Mouse (Mus musculus) heart, postnatal 0 days (tissue): Measurements from ENCODE around the gene Hic2. TPM values are rescaled to one million over a fixed set of nuclear protein-coding genes. Genes with fewer than 3 reads are reported as not detected.

Experiments
- ATAC-seq: fragments of 200-750 bp; cut with Nextera tagmentation; 2 replicates; pipeline ENCODE4 v1.8.0; 2017; ENCODE audit warnings: low read depth, moderate number of reproducible peaks, moderate library complexity; ENCODE audit not compliant: insufficient read depth
- DNase-seq: peaks from one replicate; pipeline ENCODE4 v3.0.0-alpha.2; 2016; ENCODE audit warnings: low spot score
- H3K27ac ChIP-seq: fragments of 300-500 bp; sonication (generic); 2 replicates; pipeline ENCODE4 v1.5.1; 2014; ENCODE audit warnings: low read depth, mild to moderate bottlenecking
- H3K27me3 ChIP-seq: fragments of 300-500 bp; sonication (generic); 2 replicates; pipeline ENCODE4 v1.6.1; 2014; ENCODE audit warnings: low read length, mixed read lengths; ENCODE audit not compliant: control insufficient read depth, insufficient read depth
- H3K36me3 ChIP-seq: fragments of 300-500 bp; sonication (generic); replicated peaks from 2 replicates; pipeline ENCODE4 v1.6.1; 2014; ENCODE audit warnings: low read length, mixed read lengths; ENCODE audit not compliant: control insufficient read depth, insufficient read depth
- H3K4me1 ChIP-seq: fragments of 300-500 bp; sonication (generic); 2 replicates; pipeline ENCODE4 v1.6.1; 2014; ENCODE audit warnings: antibody characterized with exemption; ENCODE audit not compliant: control insufficient read depth, insufficient read depth
- H3K4me2 ChIP-seq: fragments of 300-500 bp; sonication (generic); 2 replicates; pipeline ENCODE4 v1.6.1; 2014; ENCODE audit warnings: low read depth, mild to moderate bottlenecking, low read length, moderate library complexity
- H3K4me3 ChIP-seq: fragments of 300-500 bp; sonication (generic); 2 replicates; pipeline ENCODE4 v1.5.1; 2014; ENCODE audit warnings: low read depth, low read length
- H3K9ac ChIP-seq: fragments of 300-500 bp; sonication (generic); replicated peaks from 2 replicates; pipeline ENCODE4 v1.6.1; 2014; ENCODE audit warnings: low read depth, low read length, mixed read lengths
- H3K9me3 ChIP-seq: fragments of 300-500 bp; sonication (generic); replicated peaks from 2 replicates; pipeline ENCODE4 v1.6.1; 2016; ENCODE audit warnings: low read length; ENCODE audit not compliant: control insufficient read depth
- CTCF ChIP-seq: IDR thresholded peaks from 2 replicates; pipeline ENCODE4 v1.5.1; 2016; ENCODE audit warnings: antibody characterized with exemption, control low read depth, low read depth
- EP300 ChIP-seq: IDR thresholded peaks from 2 replicates; pipeline ENCODE4 v1.6.1; 2016; ENCODE audit warnings: antibody characterized with exemption, low read depth
- WGBS: fragments of 180-500 bp; shearing (Covaris S2); extraction: QIAGEN DNeasy Blood & Tissue Kit; methylation state at CpG from one replicate; pipeline ENCODE4 v1.1.7; 2014; 5-methylcytosine and 5-hydroxymethylcytosine counted together
- polyA plus RNA-seq: library from polyadenylated mRNA; unstranded; fragments of >200 nt; fragmentation: Nextera tagmentation; extraction: Ambion mirVana; gene quantifications from 2 replicates; pipeline ENCODE4 v1.2.1, GENCODE M21; 2015
- total RNA-seq: library from RNA; depleted of rRNA; stranded (reverse); fragments of >200 nt; gene quantifications from 2 replicates; pipeline ENCODE4 v1.2.3, GENCODE M21; 2014; ENCODE audit warnings: low replicate concordance

The Hic2 gene
- total and polyA plus RNA-seq, 2 experiments from 2014 or later = 2.9 to 14.7 TPM

DNA sequence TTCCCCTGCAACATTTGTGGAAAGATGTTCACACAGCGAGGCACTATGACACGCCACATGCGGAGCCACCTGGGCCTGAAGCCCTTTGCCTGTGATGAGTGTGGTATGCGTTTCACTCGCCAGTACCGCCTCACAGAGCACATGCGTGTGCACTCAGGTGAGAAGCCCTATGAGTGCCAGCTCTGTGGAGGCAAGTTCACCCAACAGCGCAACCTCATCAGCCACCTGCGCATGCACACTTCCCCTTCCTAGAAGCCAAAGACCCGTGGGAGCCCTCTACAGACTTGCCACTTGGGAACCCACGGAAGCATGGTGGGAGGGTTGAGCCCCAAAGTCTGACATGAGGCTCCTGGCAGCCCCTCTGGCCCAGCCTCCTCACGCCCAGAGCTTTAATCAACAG is 25.5 kb downstream of the Hic2 start:
- H3K36me3 ChIP-seq = peaks cover 28% of the 10 kb centered on the region

DNA sequence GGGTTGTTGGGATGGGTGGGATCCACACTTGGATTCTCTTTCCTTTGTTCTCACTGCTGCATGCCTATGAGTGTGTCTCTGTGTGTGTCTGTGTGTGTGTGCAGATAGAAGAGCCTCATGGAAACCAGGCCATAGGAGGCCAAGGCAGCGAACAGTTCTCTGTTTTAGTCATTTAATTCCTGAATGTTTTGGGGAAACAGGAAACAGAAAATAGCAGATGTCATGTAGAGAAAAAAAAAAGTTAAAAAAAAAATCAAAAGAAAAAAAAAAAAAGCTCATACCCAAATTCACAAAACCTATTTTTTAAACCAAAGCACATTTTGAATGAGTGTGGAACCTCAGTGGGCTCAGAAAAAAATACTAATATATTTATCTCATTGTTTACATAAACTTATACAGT is 28.0 kb downstream of the Hic2 start:
- Histone ChIP-seq H3K4me3 (no peak overlapping the region), H3K9ac (no peak overlapping the region)
- ATAC-seq = no peak

More for the DNA sequence above, 25.5 kb downstream of the Hic2 start:
- H3K9me3 ChIP-seq = no peaks in the 10 kb centered on the region
- no peak for TF ChIP-seq EP300
- TF ChIP-seq CTCF = no peak
- no peak overlapping the region for H3K27ac ChIP-seq
- no peaks in the 10 kb centered on the region for H3K27me3 ChIP-seq
- peaks cover 9% of the 10 kb centered on the region for H3K4me1 ChIP-seq
- WGBS = 87% methylated on average over 12 of the region's 12 CpGs
- no peak overlapping the region for H3K9ac ChIP-seq
- no peak for ATAC-seq
- no peak overlapping the region for H3K4me3 ChIP-seq
- no peak for DNase-seq
- no peak overlapping the region for H3K4me2 ChIP-seq

DNA sequence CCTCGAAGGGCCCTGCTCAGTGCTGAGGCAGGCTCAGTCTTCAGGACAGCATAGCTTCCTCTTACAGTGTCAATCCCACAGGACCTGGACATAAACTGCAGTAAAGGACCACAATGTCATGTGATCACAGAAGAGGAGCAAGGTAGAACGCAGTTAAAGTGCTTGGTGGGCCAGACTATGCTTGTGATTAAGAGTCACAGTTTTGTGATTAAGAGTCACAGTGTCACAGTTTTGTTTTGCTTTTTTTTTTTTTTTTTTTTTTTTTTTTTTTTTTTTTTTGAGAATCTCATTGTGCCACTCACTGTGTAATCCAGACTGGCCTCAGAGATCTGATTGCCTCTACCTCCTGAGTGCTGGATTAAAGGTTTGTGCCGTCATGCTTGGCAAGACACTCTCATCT is 32.7 kb downstream of the Hic2 start:
- H3K9ac ChIP-seq = no peak overlapping the region
- no peak overlapping the region for H3K27ac ChIP-seq
- TF ChIP-seq EP300 (no peak), CTCF (no peak)
- H3K4me1 ChIP-seq = no peaks in the 10 kb centered on the region
- DNase-seq (no peak), ATAC-seq (no peak)
- no peaks in the 10 kb centered on the region for H3K36me3 ChIP-seq
- H3K4me3 ChIP-seq = no peak overlapping the region
- H3K27me3 ChIP-seq = no peaks in the 10 kb centered on the region
- no peak overlapping the region for H3K4me2 ChIP-seq
- WGBS = 85% methylated on average over 3 of the region's 3 CpGs
- H3K9me3 ChIP-seq = 0 out of 2 replicates have a peak, but pooled peaks cover 6% of the 10 kb centered on the region

More for the DNA sequence above, 28.0 kb downstream of the Hic2 start:
- WGBS = 81% methylated on average over 1 of the region's 1 CpGs
- Histone ChIP-seq H3K27me3 (no peaks in the 10 kb centered on the region), H3K4me2 (no peak overlapping the region), H3K4me1 (peaks cover 3% of the 10 kb centered on the region; the same call in 1 of the 2 replicates), H3K9me3 (no peaks in the 10 kb centered on the region), H3K27ac (no peak overlapping the region), H3K36me3 (peaks cover 20% of the 10 kb centered on the region)
- no peak for DNase-seq
- TF ChIP-seq EP300 (no peak), CTCF (no peak)

DNA sequence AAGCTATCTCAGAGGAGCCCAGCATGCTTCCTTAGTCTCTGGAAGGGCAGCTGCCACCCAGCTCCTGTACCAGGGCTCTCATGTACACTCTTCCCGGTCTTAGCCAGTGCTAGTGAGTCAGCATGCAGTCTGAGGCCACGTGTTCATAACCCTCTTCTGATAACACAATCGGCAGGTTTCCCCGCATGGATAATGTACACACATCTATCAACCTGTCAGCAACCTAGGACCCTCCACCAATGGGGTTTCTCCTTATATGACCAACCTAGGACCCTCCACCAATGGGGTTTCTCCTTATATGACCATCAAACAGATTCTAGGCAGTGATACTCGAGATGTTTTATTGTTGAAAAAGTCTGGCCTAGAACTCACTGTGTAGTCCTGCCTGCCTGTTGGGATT is 34.6 kb downstream of the Hic2 start:
- no peak overlapping the region for H3K4me2 ChIP-seq
- no peak overlapping the region for H3K9ac ChIP-seq
- TF ChIP-seq CTCF = no peak
- TF ChIP-seq EP300 = no peak
- ATAC-seq (no peak), DNase-seq (no peak)
- no peak overlapping the region for H3K4me3 ChIP-seq
- 26% methylated on average over 5 of the region's 5 CpGs for WGBS
- no peak overlapping the region for H3K27ac ChIP-seq
- no peaks in the 10 kb centered on the region for H3K36me3 ChIP-seq
- H3K27me3 ChIP-seq = no peaks in the 10 kb centered on the region
- no peaks in the 10 kb centered on the region for H3K4me1 ChIP-seq
- 0 out of 2 replicates have a peak, but pooled peaks cover 6% of the 10 kb centered on the region for H3K9me3 ChIP-seq

DNA sequence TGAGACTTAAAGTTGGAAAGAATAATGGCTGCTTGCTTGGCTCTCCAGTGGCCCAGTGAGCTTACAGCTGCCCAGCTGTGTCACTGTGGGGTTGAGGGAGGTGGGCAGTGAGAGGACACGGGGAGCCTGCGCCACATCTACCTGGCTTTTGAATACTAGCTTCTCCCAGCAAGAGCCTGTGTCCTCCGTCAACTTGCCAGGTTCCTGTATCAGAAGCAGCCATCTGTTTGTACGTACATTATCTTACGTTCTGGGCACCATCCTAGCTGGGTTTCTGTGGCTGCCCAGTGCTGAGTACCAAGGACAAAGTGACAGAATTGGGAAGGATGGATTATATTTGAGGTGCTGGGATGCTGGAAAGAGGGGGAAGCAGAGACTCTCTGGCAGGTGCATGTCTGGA is 36.5 kb downstream of the Hic2 start:
- Histone ChIP-seq H3K9ac (no peak overlapping the region), H3K36me3 (no peaks in the 10 kb centered on the region), H3K27me3 (no peaks in the 10 kb centered on the region), H3K9me3 (0 out of 2 replicates have a peak, but pooled peaks cover 6% of the 10 kb centered on the region), H3K4me3 (no peak overlapping the region), H3K27ac (no peak overlapping the region), H3K4me1 (no peaks in the 10 kb centered on the region), H3K4me2 (no peak overlapping the region)
- no peak for ATAC-seq
- DNase-seq = no peak
- TF ChIP-seq EP300 (no peak), CTCF (no peak)
- 87% methylated on average over 5 of the region's 5 CpGs for WGBS

DNA sequence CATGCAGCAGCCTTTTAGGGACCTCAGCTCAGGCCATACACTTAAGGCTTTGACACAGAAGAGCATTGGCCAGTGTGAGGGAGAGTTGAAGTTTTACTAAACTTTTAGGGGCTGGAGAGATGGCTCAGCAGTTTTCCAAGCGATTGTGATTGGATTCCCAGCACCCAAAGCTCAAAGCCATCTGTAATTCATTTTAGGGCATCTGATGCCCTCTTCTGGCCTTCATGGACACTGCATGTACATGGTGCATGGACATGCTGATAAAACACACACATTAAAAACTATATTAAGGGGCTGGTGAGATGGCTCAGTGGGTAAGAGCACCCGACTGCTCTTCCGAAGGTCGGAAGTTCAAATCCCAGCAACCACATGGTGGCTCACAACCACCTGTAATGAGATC is 37.8 kb downstream of the Hic2 start:
- Histone ChIP-seq H3K36me3 (no peaks in the 10 kb centered on the region), H3K9ac (no peak overlapping the region), H3K4me2 (no peak overlapping the region), H3K27ac (no peak overlapping the region), H3K4me1 (no peaks in the 10 kb centered on the region), H3K27me3 (no peaks in the 10 kb centered on the region), H3K9me3 (0 out of 2 replicates have a peak, but pooled peaks cover 6% of the 10 kb centered on the region), H3K4me3 (no peak overlapping the region)
- WGBS = 67% methylated on average over 4 of the region's 4 CpGs
- DNase-seq (no peak), ATAC-seq (no peak)
- TF ChIP-seq CTCF (peak; percentile 51), EP300 (no peak)
